Mouse (Mus musculus): ENCODE measurements around the gene Hcn3. TPM values are rescaled to one million over a fixed set of nuclear protein-coding genes. Genes with fewer than 3 reads are reported as not detected.

Gene Hcn3
- polyA plus RNA-seq, 1 experiment from 2014 or later: 1.1 TPM

- Histone ChIP-seq H3K4me3 (ENCODE audit: low read length) (no peak within 1 kb of the TSS), H3K4me2 (ENCODE audit: low read depth, low read length) (no peak within 1 kb of the TSS), H3K4me1 (replicated peaks; ENCODE audit: control insufficient read depth, insufficient read depth, low read length) (0 out of 2 replicates have a peak, but pooled peaks cover 3% of the 10 kb centered on the region), H3K27ac (ENCODE audit: low read length) (no peak within 1 kb of the TSS), H3K27me3 (ENCODE audit: control insufficient read depth, insufficient read depth, low read depth, low read length) (no peaks in the 10 kb centered on the region), H3K9me3 (ENCODE audit: control insufficient read depth, low read length) (no peaks in the 10 kb centered on the region), H3K9ac (ENCODE audit: low read length) (no peak within 1 kb of the TSS), H3K36me3 (ENCODE audit: control insufficient read depth, insufficient read depth, low read length) (no peaks in the 10 kb centered on the region)
- ATAC-seq (ENCODE audit: low read depth): no peak
- 59% methylated on average over 3 of the region's 3 CpGs for WGBS
These were observed 24.0 kb downstream of the Hcn3 start, which contains the start of gene Pklr for GRCm38 (mm10) chr3:89135958-89136357. Pklr (plus strand) TSS chr3:89136142.

- no peaks in the 10 kb centered on the region for H3K27me3 ChIP-seq (ENCODE audit: control insufficient read depth, insufficient read depth, low read depth, low read length)
- no peak overlapping the region for H3K27ac ChIP-seq (ENCODE audit: low read length)
- H3K4me3 ChIP-seq (ENCODE audit: low read length): no peak overlapping the region
- no peak for ATAC-seq (ENCODE audit: low read depth)
- no peak overlapping the region for H3K4me2 ChIP-seq (ENCODE audit: low read depth, low read length)
- no peaks in the 10 kb centered on the region for H3K9me3 ChIP-seq (ENCODE audit: control insufficient read depth, low read length)
- no peak overlapping the region for H3K9ac ChIP-seq (ENCODE audit: low read length)
- WGBS: 56% methylated on average over 1 of the region's 1 CpGs
- H3K4me1 ChIP-seq (replicated peaks; ENCODE audit: control insufficient read depth, insufficient read depth, low read length): 0 out of 2 replicates have a peak, but pooled peaks cover 3% of the 10 kb centered on the region
- no peaks in the 10 kb centered on the region for H3K36me3 ChIP-seq (ENCODE audit: control insufficient read depth, insufficient read depth, low read length)
These were observed 26.2 kb downstream of the Hcn3 start for GRCm38 (mm10) chr3:89133752-89134151.

GRCm38 (mm10) chr3:89133063-89133450 is 26.9 kb downstream of the Hcn3 start:
- H3K4me2 ChIP-seq (ENCODE audit: low read depth, low read length): no peak overlapping the region
- ATAC-seq (ENCODE audit: low read depth): no peak
- no peak overlapping the region for H3K27ac ChIP-seq (ENCODE audit: low read length)
- H3K4me3 ChIP-seq (ENCODE audit: low read length): no peak overlapping the region
- H3K9ac ChIP-seq (ENCODE audit: low read length): no peak overlapping the region
- H3K9me3 ChIP-seq (ENCODE audit: control insufficient read depth, low read length): no peaks in the 10 kb centered on the region
- 0 out of 2 replicates have a peak, but pooled peaks cover 3% of the 10 kb centered on the region for H3K4me1 ChIP-seq (replicated peaks; ENCODE audit: control insufficient read depth, insufficient read depth, low read length)
- 63% methylated on average over 7 of the region's 7 CpGs for WGBS
- H3K27me3 ChIP-seq (ENCODE audit: control insufficient read depth, insufficient read depth, low read depth, low read length): no peaks in the 10 kb centered on the region
- no peaks in the 10 kb centered on the region for H3K36me3 ChIP-seq (ENCODE audit: control insufficient read depth, insufficient read depth, low read length)

GRCm38 (mm10) chr3:89132285-89133062 is 27.5 kb downstream of the Hcn3 start:
- WGBS: 12% methylated on average over 30 of the region's 30 CpGs
- Histone ChIP-seq H3K27me3 (ENCODE audit: control insufficient read depth, insufficient read depth, low read depth, low read length) (no peaks in the 10 kb centered on the region), H3K4me1 (replicated peaks; ENCODE audit: control insufficient read depth, insufficient read depth, low read length) (0 out of 2 replicates have a peak, but pooled peaks cover 3% of the 10 kb centered on the region), H3K4me3 (ENCODE audit: low read length) (peak overlapping the region; percentile 37), H3K9me3 (ENCODE audit: control insufficient read depth, low read length) (no peaks in the 10 kb centered on the region), H3K27ac (ENCODE audit: low read length) (no peak overlapping the region), H3K36me3 (ENCODE audit: control insufficient read depth, insufficient read depth, low read length) (no peaks in the 10 kb centered on the region), H3K4me2 (ENCODE audit: low read depth, low read length) (peak overlapping the region; percentile 64), H3K9ac (ENCODE audit: low read length) (peak overlapping the region; percentile 60)
- ATAC-seq (ENCODE audit: low read depth): peak; percentile 51; the same call in 1 of the 2 replicates

GRCm38 (mm10) chr3:89131816-89132215 is 28.2 kb downstream of the Hcn3 start:
- Histone ChIP-seq H3K4me1 (replicated peaks; ENCODE audit: control insufficient read depth, insufficient read depth, low read length) (0 out of 2 replicates have a peak, but pooled peaks cover 3% of the 10 kb centered on the region), H3K4me2 (ENCODE audit: low read depth, low read length) (peak overlapping the region; percentile 64), H3K9me3 (ENCODE audit: control insufficient read depth, low read length) (no peaks in the 10 kb centered on the region), H3K36me3 (ENCODE audit: control insufficient read depth, insufficient read depth, low read length) (no peaks in the 10 kb centered on the region), H3K4me3 (ENCODE audit: low read length) (no peak overlapping the region; the same call in 1 of the 2 replicates), H3K9ac (ENCODE audit: low read length) (no peak overlapping the region; the same call in 1 of the 2 replicates), H3K27me3 (ENCODE audit: control insufficient read depth, insufficient read depth, low read depth, low read length) (no peaks in the 10 kb centered on the region), H3K27ac (ENCODE audit: low read length) (no peak overlapping the region)
- WGBS: 37% methylated on average over 4 of the region's 4 CpGs
- no peak for ATAC-seq (ENCODE audit: low read depth)

- no peaks in the 10 kb centered on the region for H3K36me3 ChIP-seq (ENCODE audit: control insufficient read depth, insufficient read depth, low read length)
- no peak overlapping the region for H3K9ac ChIP-seq (ENCODE audit: low read length)
- no peaks in the 10 kb centered on the region for H3K9me3 ChIP-seq (ENCODE audit: control insufficient read depth, low read length)
- H3K4me1 ChIP-seq (replicated peaks; ENCODE audit: control insufficient read depth, insufficient read depth, low read length): 0 out of 2 replicates have a peak, but pooled peaks cover 3% of the 10 kb centered on the region
- no peak overlapping the region for H3K4me2 ChIP-seq (ENCODE audit: low read depth, low read length)
- no peaks in the 10 kb centered on the region for H3K27me3 ChIP-seq (ENCODE audit: control insufficient read depth, insufficient read depth, low read depth, low read length)
- no peak for ATAC-seq (ENCODE audit: low read depth)
- no peak overlapping the region for H3K4me3 ChIP-seq (ENCODE audit: low read length)
- WGBS: 74% methylated on average over 3 of the region's 3 CpGs
- no peak overlapping the region for H3K27ac ChIP-seq (ENCODE audit: low read length)
These were observed 30.1 kb downstream of the Hcn3 start for GRCm38 (mm10) chr3:89129908-89130307.

GRCm38 (mm10) chr3:89125981-89126380 is 34.0 kb downstream of the Hcn3 start:
- ATAC-seq (ENCODE audit: low read depth): no peak

GRCm38 (mm10) chr3:89124241-89124640 is 35.8 kb downstream of the Hcn3 start:
- no peaks in the 10 kb centered on the region for H3K9me3 ChIP-seq (ENCODE audit: control insufficient read depth, low read length)
- WGBS: 53% methylated on average over 3 of the region's 3 CpGs
- no peak overlapping the region for H3K4me3 ChIP-seq (ENCODE audit: low read length)
- H3K9ac ChIP-seq (ENCODE audit: low read length): no peak overlapping the region
- no peaks in the 10 kb centered on the region for H3K27me3 ChIP-seq (ENCODE audit: control insufficient read depth, insufficient read depth, low read depth, low read length)
- ATAC-seq (ENCODE audit: low read depth): no peak
- no peak overlapping the region for H3K27ac ChIP-seq (ENCODE audit: low read length)
- H3K36me3 ChIP-seq (ENCODE audit: control insufficient read depth, insufficient read depth, low read length): no peaks in the 10 kb centered on the region
- no peaks in the 10 kb centered on the region for H3K4me1 ChIP-seq (replicated peaks; ENCODE audit: control insufficient read depth, insufficient read depth, low read length)
- H3K4me2 ChIP-seq (ENCODE audit: low read depth, low read length): no peak overlapping the region

More at GRCm38 (mm10) chr3:89125981-89126380, 34.0 kb downstream of the Hcn3 start:
- no peak overlapping the region for H3K4me2 ChIP-seq (ENCODE audit: low read depth, low read length)
- no peak overlapping the region for H3K9ac ChIP-seq (ENCODE audit: low read length)
- no peaks in the 10 kb centered on the region for H3K36me3 ChIP-seq (ENCODE audit: control insufficient read depth, insufficient read depth, low read length)
- H3K9me3 ChIP-seq (ENCODE audit: control insufficient read depth, low read length): no peaks in the 10 kb centered on the region
- no peak overlapping the region for H3K27ac ChIP-seq (ENCODE audit: low read length)
- H3K4me3 ChIP-seq (ENCODE audit: low read length): no peak overlapping the region
- H3K27me3 ChIP-seq (ENCODE audit: control insufficient read depth, insufficient read depth, low read depth, low read length): no peaks in the 10 kb centered on the region
- 86% methylated on average over 3 of the region's 3 CpGs for WGBS
- no peaks in the 10 kb centered on the region for H3K4me1 ChIP-seq (replicated peaks; ENCODE audit: control insufficient read depth, insufficient read depth, low read length)

GRCm38 (mm10) chr3:89123313-89123712 is 36.7 kb downstream of the Hcn3 start:
- Histone ChIP-seq H3K27ac (ENCODE audit: low read length) (no peak overlapping the region), H3K9me3 (ENCODE audit: control insufficient read depth, low read length) (no peaks in the 10 kb centered on the region), H3K4me1 (replicated peaks; ENCODE audit: control insufficient read depth, insufficient read depth, low read length) (no peaks in the 10 kb centered on the region), H3K36me3 (ENCODE audit: control insufficient read depth, insufficient read depth, low read length) (no peaks in the 10 kb centered on the region), H3K9ac (ENCODE audit: low read length) (no peak overlapping the region), H3K4me2 (ENCODE audit: low read depth, low read length) (no peak overlapping the region), H3K4me3 (ENCODE audit: low read length) (no peak overlapping the region), H3K27me3 (ENCODE audit: control insufficient read depth, insufficient read depth, low read depth, low read length) (no peaks in the 10 kb centered on the region)
- WGBS: 91% methylated on average over 2 of the region's 2 CpGs
- ATAC-seq (ENCODE audit: low read depth): no peak
